In the genomic region with DNA sequence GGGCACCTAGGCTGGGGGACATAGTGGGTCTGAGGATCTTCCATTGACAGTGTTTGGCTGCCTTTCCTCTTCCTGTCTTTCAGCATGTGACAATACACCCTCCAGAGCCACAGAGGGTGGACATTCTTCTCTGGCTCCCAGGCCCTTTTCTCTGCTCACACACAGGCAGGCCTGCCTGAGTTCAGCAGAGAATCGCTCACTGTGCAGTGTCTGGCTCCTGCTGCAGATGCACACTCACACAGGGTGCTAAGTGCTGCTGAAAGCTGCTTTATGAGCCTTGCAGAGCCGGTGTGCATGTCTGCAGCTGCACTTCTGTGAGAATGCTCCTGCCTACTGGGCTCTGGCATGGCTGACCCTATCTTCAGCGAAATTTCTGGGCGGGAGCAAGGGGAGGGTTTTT, we compare ENCODE assay signal across 15 mouse cellular contexts. TPM values are rescaled to one million over a fixed set of nuclear protein-coding genes. Genes with fewer than 3 reads are reported as not detected.
A peak's percentile ranks its signal among the peaks of the same experiment; 100 is the strongest.
DNase-seq lines count a peak whose midpoint lies in the region; ATAC-seq and TF ChIP-seq lines count a peak whose summit lies in the region.
"Had no signal": no experiment of that assay in that cellular context is flagged by ENCODE, and none has a peak within 500 bp of the region (broad histone marks: within the 10 kb centered on the region; RNA-seq: fewer than 3 reads in every experiment).

No protein-coding gene starts in this region.

- no peaks in the 10 kb centered on the region for H3K79me2 ChIP-seq in heart, adult 2 months (replicated peaks; ENCODE audit: control insufficient read depth, insufficient read depth, low read length)

- no peak overlapping the region; the same call in 1 of the 2 replicates for H3K4me2 ChIP-seq in heart, embryonic 13.5 days
- no peak overlapping the region for H3K4me2 ChIP-seq in forebrain, embryonic 15.5 days (replicated peaks)
- no peak overlapping the region for H3K4me2 ChIP-seq in midbrain, embryonic 13.5 days (replicated peaks)
- H3K4me2 ChIP-seq: limb, embryonic 15.5 days had no signal

- TF ChIP-seq POLR2A in heart, adult 2 months (IDR thresholded peaks at IDR 0.05; ENCODE audit: insufficient read depth, low read depth, low read length), result no peak

- no peak for ATAC-seq in heart, embryonic 13.5 days (ENCODE audit: extremely low read depth, insufficient number of reproducible peaks, low FRiP score, low TSS enrichment)
- ATAC-seq in forebrain, embryonic 15.5 days (replicated peaks), result 0 out of 2 replicates have a peak, but pooled peaks have one; percentile 32
- ATAC-seq in midbrain, embryonic 13.5 days, result peak; percentile 67; the same call in 1 of the 2 replicates

- H3K27me3 ChIP-seq in heart, embryonic 13.5 days (replicated peaks), result no peaks in the 10 kb centered on the region
- H3K27me3 ChIP-seq in heart, adult 2 months (ENCODE audit: control insufficient read depth, insufficient read depth, low read length), result no peaks in the 10 kb centered on the region
- H3K27me3 ChIP-seq in forebrain, embryonic 15.5 days, result no peaks in the 10 kb centered on the region
- H3K27me3 ChIP-seq in midbrain, embryonic 13.5 days, result no peaks in the 10 kb centered on the region
- H3K27me3 ChIP-seq: CH12.LX; limb, embryonic 15.5 days had no signal

- H3K9ac ChIP-seq in heart, embryonic 13.5 days, result peak overlapping the region; percentile 61; the same call in 1 of the 2 replicates
- H3K9ac ChIP-seq in heart, adult 2 months (ENCODE audit: low read depth, low read length), result no peak overlapping the region
- H3K9ac ChIP-seq in forebrain, embryonic 15.5 days (replicated peaks), result no peak overlapping the region
- H3K9ac ChIP-seq in midbrain, embryonic 13.5 days (replicated peaks), result no peak overlapping the region
- H3K9ac ChIP-seq: limb, embryonic 15.5 days had no signal

- H3K4me1 ChIP-seq in heart, embryonic 13.5 days, result peaks cover 40% of the 10 kb centered on the region
- H3K4me1 ChIP-seq in heart, adult 2 months (ENCODE audit: control insufficient read depth, insufficient read depth, low read length), result no peaks in the 10 kb centered on the region; the same call in none of the 2 replicates
- H3K4me1 ChIP-seq in forebrain, embryonic 15.5 days, result peaks cover 18% of the 10 kb centered on the region
- 0 out of 2 replicates have a peak, but pooled peaks cover 3% of the 10 kb centered on the region for H3K4me1 ChIP-seq in midbrain, embryonic 13.5 days (replicated peaks)

- intact Hi-C loops in heart, adult 2 months (cut with DNase I), result no loop called here
- intact Hi-C loops in left cerebral cortex, adult 2 months (cut with DNase I), result no loop called here

- WGBS in heart, embryonic 13.5 days, result 38% methylated on average over 4 of the region's 4 CpGs
- 54% methylated on average over 4 of the region's 4 CpGs for WGBS in heart, adult 2 months
- 59% methylated on average over 4 of the region's 4 CpGs for WGBS in forebrain, embryonic 15.5 days
- WGBS in midbrain, embryonic 13.5 days, result 62% methylated on average over 4 of the region's 4 CpGs

- no peak overlapping the region for H3K4me3 ChIP-seq in heart, embryonic 13.5 days
- H3K4me3 ChIP-seq in heart, adult 2 months, result no peak overlapping the region
- no peak overlapping the region for H3K4me3 ChIP-seq in left cerebral cortex, adult 2 months
- H3K4me3 ChIP-seq in forebrain, embryonic 15.5 days, result no peak overlapping the region
- no peak overlapping the region for H3K4me3 ChIP-seq in midbrain, embryonic 13.5 days (replicated peaks)
- H3K4me3 ChIP-seq: limb, embryonic 15.5 days had no signal

- TF ChIP-seq CTCF in heart, adult 2 months (IDR thresholded peaks at IDR 0.05), result no peak
- no peak for TF ChIP-seq CTCF in left cerebral cortex, adult 2 months (IDR thresholded peaks at IDR 0.05)

- no peak for TF ChIP-seq EP300 in heart, adult 2 months (IDR thresholded peaks at IDR 0.05; ENCODE audit: insufficient read depth, low read depth, low read length)

- DNase-seq in heart, adult 2 months, result no peak
- peak in 1 of 2 experiments; percentile 17 for DNase-seq in left cerebral cortex, adult 2 months (ENCODE audit: extremely low spot score in 1 of 2, low spot score in 2 of 2)
- no peak for DNase-seq in left cerebral cortex, adult 18-20 months (ENCODE audit: low spot score in 2 of 2)
- no peak for DNase-seq in spleen, postnatal 4 days (ENCODE audit: low spot score in 2 of 2)
- DNase-seq in spleen, postnatal 36 days (ENCODE audit: low spot score in 2 of 2), result no peak
- DNase-seq: adrenal gland, adult 8-10 months; cerebellum, adult 11 months; layer of hippocampus, adult 9-11 months; lung, postnatal 10 days had no signal

- H3K9me3 ChIP-seq in heart, embryonic 13.5 days, result no peaks in the 10 kb centered on the region
- H3K9me3 ChIP-seq in forebrain, embryonic 15.5 days, result no peaks in the 10 kb centered on the region
- H3K9me3 ChIP-seq in midbrain, embryonic 13.5 days, result no peaks in the 10 kb centered on the region
- H3K9me3 ChIP-seq: limb, embryonic 15.5 days had no signal

- peaks cover 16% of the 10 kb centered on the region; the same call in 1 of the 2 replicates for H3K36me3 ChIP-seq in heart, embryonic 13.5 days
- H3K36me3 ChIP-seq in heart, adult 2 months (ENCODE audit: control insufficient read depth, insufficient read depth, low read length), result peaks cover 3% of the 10 kb centered on the region
- H3K36me3 ChIP-seq in forebrain, embryonic 15.5 days, result no peaks in the 10 kb centered on the region
- H3K36me3 ChIP-seq in midbrain, embryonic 13.5 days, result no peaks in the 10 kb centered on the region
- H3K36me3 ChIP-seq: limb, embryonic 15.5 days had no signal

- H3K27ac ChIP-seq in heart, embryonic 13.5 days (replicated peaks), result peak overlapping the region; percentile 58; the same call in 1 of the 2 replicates
- no peak overlapping the region for H3K27ac ChIP-seq in heart, adult 2 months
- H3K27ac ChIP-seq in left cerebral cortex, adult 2 months, result peak overlapping the region; percentile 57; the same call in 1 of the 2 replicates
- no peak overlapping the region for H3K27ac ChIP-seq in forebrain, embryonic 15.5 days (replicated peaks)
- no peak overlapping the region for H3K27ac ChIP-seq in midbrain, embryonic 13.5 days
- H3K27ac ChIP-seq: limb, embryonic 15.5 days had no signal

RNA-seq across cellular contexts. Expression of gene Flrt2, which starts 52.3 kb away (rescaled TPM):
- 24.4 and 26.5 TPM in 2 replicates for polyA plus RNA-seq in heart, embryonic 13.5 days (2015; fragmentation: Nextera tagmentation; extraction: Ambion mirVana)
- 1 to 10 TPM; 4.8 to 6.9 TPM for total RNA-seq in heart, adult 2 months (2021)
- polyA plus RNA-seq in heart, adult 2 months (2012; rRNA removed), result 2.2 and 4.2 TPM in 2 replicates
- 10 to 100 TPM; 59.6 to 78.3 TPM for total RNA-seq in left cerebral cortex, adult 2 months (2021)
- total RNA-seq in left cerebral cortex, adult 18-20 months (2021), result 10 to 100 TPM; 57.7 to 58.4 TPM
- 36.3 and 37.5 TPM in 2 replicates for polyA plus RNA-seq in forebrain, embryonic 15.5 days (2015; fragmentation: Nextera tagmentation; extraction: Ambion mirVana)
- 17.1 and 22.7 TPM in 2 replicates for polyA plus RNA-seq in midbrain, embryonic 13.5 days (2015; fragmentation: Nextera tagmentation; extraction: Ambion mirVana)
- total RNA-seq: CH12.LX; hematopoietic stem cell, adult 5-6 weeks had no signal

Comparison
In these comparisons a context has a peak if more than half of its experiments do, and no peak if none do; other contexts are left out.
1. H3K27ac ChIP-seq: peak in heart, embryonic 13.5 days (single experiment) and left cerebral cortex, adult 2 months (single experiment); none in heart, adult 2 months (single experiment), forebrain, embryonic 15.5 days (single experiment) and midbrain, embryonic 13.5 days (single experiment).